In the genomic region with DNA sequence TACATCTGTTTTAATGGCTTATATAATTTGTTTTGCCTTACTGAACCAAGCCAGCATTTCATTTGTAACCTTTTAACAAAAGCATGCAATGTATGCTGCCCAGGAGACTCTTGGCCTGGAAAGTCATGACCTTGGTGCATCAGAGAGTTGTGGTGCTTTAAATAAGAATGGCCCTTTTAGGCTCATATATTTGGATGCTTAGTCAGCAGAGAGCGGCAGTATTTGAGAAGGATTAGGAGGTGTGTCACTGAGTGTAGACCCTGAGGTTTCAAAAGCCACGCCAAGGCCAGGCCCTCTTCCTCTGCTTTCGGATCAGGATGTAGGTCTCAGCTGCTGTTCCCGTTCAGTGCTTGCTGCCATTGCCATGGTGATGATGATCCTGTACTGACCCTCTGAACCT, we compare ENCODE assay signal across 16 mouse cellular contexts. TPM values are rescaled to one million over a fixed set of nuclear protein-coding genes. Genes with fewer than 3 reads are reported as not detected.
"Had no signal": no experiment of that assay in that cellular context is flagged by ENCODE, and none has a peak within 500 bp of the region (broad histone marks: within the 10 kb centered on the region; RNA-seq: fewer than 3 reads in every experiment).

No protein-coding gene starts in this region.

- H3K9ac ChIP-seq: liver, embryonic 14.5 days; lung, embryonic 14.5 days; midbrain, embryonic 13.5 days; neural tube, embryonic 13.5 days; neural tube, embryonic 15.5 days had no signal

- H3K36me3 ChIP-seq: midbrain, embryonic 10.5 days; midbrain, embryonic 13.5 days; neural tube, embryonic 13.5 days; neural tube, embryonic 15.5 days had no signal

- H3K9me3 ChIP-seq: midbrain, embryonic 13.5 days; neural tube, embryonic 13.5 days; neural tube, embryonic 15.5 days had no signal

- H3K27me3 ChIP-seq: neural tube, embryonic 15.5 days had no signal

- H3K4me2 ChIP-seq: lung, embryonic 14.5 days; midbrain, embryonic 13.5 days; neural tube, embryonic 13.5 days; neural tube, embryonic 15.5 days had no signal

- H3K4me3 ChIP-seq: midbrain, embryonic 10.5 days; midbrain, embryonic 13.5 days; myocyte; neural tube, embryonic 13.5 days; neural tube, embryonic 15.5 days had no signal

- DNase-seq: lung, adult 18-20 months; lung, embryonic 14.5 days; lung, postnatal 10 days; lung, postnatal 4 days; retina, postnatal 1 day; right cerebral cortex, adult 18-20 months; thymus, adult 18-20 months; thymus, postnatal 25 days; thymus, postnatal 4 days had no signal

- H3K27ac ChIP-seq: liver, embryonic 14.5 days; midbrain, embryonic 10.5 days; midbrain, embryonic 13.5 days; neural tube, embryonic 13.5 days; neural tube, embryonic 15.5 days had no signal

RNA-seq across cellular contexts. Expression of a gene that starts 3.8 kb away (rescaled TPM):
- total RNA-seq: megakaryocyte, adult 5-6 weeks had no signal
- polyA plus RNA-seq: myocyte had no signal
